Mouse (Mus musculus) left cerebral cortex, postnatal 10 days (tissue): Measurements from ENCODE around the gene Gstm3. TPM values are rescaled to one million over a fixed set of nuclear protein-coding genes. Genes with fewer than 3 reads are reported as not detected.

ENCODE experiments used
- DNase-seq, 2 experiments: peaks; one replicate each; pipeline ENCODE4 v3.0.0; 2021 to 2022; ENCODE audit warnings: low spot score in 2 of 2, mixed read lengths in 1 of 2; ENCODE audit errors: extremely low spot score in 1 of 2
- intact Hi-C: fragments of 180-260 bp; cut with DNase I; formaldehyde crosslinking; loops from one replicate; pipeline ENCODE4 v1.15.1; 2025
- total RNA-seq, 2 experiments: library from RNA; stranded (reverse); gene quantifications; 2 replicates each; pipeline ENCODE4 v1.2.3; 2021

The Gstm3 gene
- total RNA-seq, 2 experiments from 2014 or later, result not detected

- intact Hi-C loops, result loop anchor here (10.0 kb wide), 2 partner anchors 75 to 205 kb away; partner anchors contain the start of genes Gnai3 and Gstm1
- DNase-seq, result peak in 1 of 2 experiments; percentile 71
Observed at GRCm38 (mm10) chr3:107939403-107939802, 29.7 kb downstream of the Gstm3 start.

- DNase-seq, result no peak
- intact Hi-C loops, result loop anchor here (10.0 kb wide), 2 partner anchors 79 to 209 kb away; partner anchors contain the start of genes Gnai3 and Gstm1
Observed at GRCm38 (mm10) chr3:107935888-107936287, 33.2 kb downstream of the Gstm3 start.

GRCm38 (mm10) chr3:107935268-107935667 is 33.8 kb downstream of the Gstm3 start:
- intact Hi-C loops, result loop anchor here (10.0 kb wide), 2 partner anchors 80 to 210 kb away; partner anchors contain the start of genes Gnai3 and Gstm1
- peak in 1 of 2 experiments; percentile 9 for DNase-seq

GRCm38 (mm10) chr3:107932128-107932527 is 37.0 kb downstream of the Gstm3 start:
- DNase-seq, result no peak
- intact Hi-C loops, result loop anchor here (10.0 kb wide), 2 partner anchors 83 to 213 kb away; partner anchors contain the start of genes Gnai3 and Gstm1

GRCm38 (mm10) chr3:107931670-107932069 is 37.4 kb downstream of the Gstm3 start, which contains the start of gene Gstm7:
Gstm7 (minus strand) TSS chr3:107931817.
- peak; percentile 96 to 99 for DNase-seq
- intact Hi-C loops, result loop anchor here (10.0 kb wide), 2 partner anchors 83 to 213 kb away; partner anchors contain the start of genes Gnai3 and Gstm1

GRCm38 (mm10) chr3:107931134-107931533 is 37.9 kb downstream of the Gstm3 start:
- intact Hi-C loops, result loop anchor here (10.0 kb wide), 2 partner anchors 84 to 214 kb away; partner anchors contain the start of genes Gnai3 and Gstm1
- DNase-seq, result no peak

GRCm38 (mm10) chr3:107929731-107930130 is 39.4 kb downstream of the Gstm3 start:
- intact Hi-C loops, result loop anchor here (10.0 kb wide), 2 partner anchors 85 to 215 kb away; partner anchors contain the start of genes Gnai3 and Gstm1
- no peak for DNase-seq

GRCm38 (mm10) chr3:107929243-107929642 is 39.8 kb downstream of the Gstm3 start:
- intact Hi-C loops, result no loop called here
- DNase-seq, result no peak

- DNase-seq, result no peak
- intact Hi-C loops, result no loop called here
Observed at GRCm38 (mm10) chr3:107928691-107929090, 40.4 kb downstream of the Gstm3 start.

GRCm38 (mm10) chr3:107927841-107928240 is 41.2 kb downstream of the Gstm3 start:
- intact Hi-C loops, result no loop called here
- DNase-seq, result no peak

GRCm38 (mm10) chr3:107925335-107925734 is 43.7 kb downstream of the Gstm3 start:
- intact Hi-C loops, result no loop called here
- DNase-seq, result no peak

GRCm38 (mm10) chr3:107920348-107920747 is 48.7 kb downstream of the Gstm3 start:
- intact Hi-C loops, result no loop called here
- no peak for DNase-seq

- intact Hi-C loops, result loop anchor here (1.0 to 5.0 kb wide), 3 partner anchors 51 to 221 kb away; partner anchors contain the start of gene Ahcyl1
Observed at GRCm38 (mm10) chr3:107917783-107918408, 51.2 kb downstream of the Gstm3 start.

GRCm38 (mm10) chr3:107917097-107917496 is 52.0 kb downstream of the Gstm3 start:
- intact Hi-C loops, result loop anchor here (5.0 kb wide), 2 partner anchors 145 to 220 kb away; partner anchors contain the start of gene Ahcyl1
- DNase-seq, result no peak

More at GRCm38 (mm10) chr3:107917783-107918408, 51.2 kb downstream of the Gstm3 start:
- peak; percentile 48 to 70 for DNase-seq

GRCm38 (mm10) chr3:107916674-107917073 is 52.4 kb downstream of the Gstm3 start:
- intact Hi-C loops, result loop anchor here (5.0 kb wide), 2 partner anchors 146 to 219 kb away; partner anchors contain the start of gene Ahcyl1
- no peak for DNase-seq

Other genes with a start within 250 kb of the Gstm3 start
- 1 to 10 TPM; 7.5 to 8.3 TPM for gene Csf1, start 208.8 kb downstream of the Gstm3 start, total RNA-seq
- not detected for gene Eps8l3, start 92.1 kb downstream of the Gstm3 start, total RNA-seq
- 100 to 1,000 TPM; 138 to 141 TPM for gene Gstm5, start 73.5 kb downstream of the Gstm3 start, total RNA-seq
- gene Gstm7, start 37.5 kb downstream of the Gstm3 start, total RNA-seq, result 10 to 100 TPM; 44.2 TPM
- gene Gstm6, start 25.5 kb downstream of the Gstm3 start, total RNA-seq, result 1 to 10 TPM; 3.6 to 7.2 TPM
- gene Gstm2, start 17.2 kb upstream of the Gstm3 start, total RNA-seq, result 1 to 10 TPM; 2.5 to 3.7 TPM
- 10 to 100 TPM; 54.5 to 67.8 TPM for gene Gstm1, start 48.7 kb upstream of the Gstm3 start, total RNA-seq
- gene Gstm4, start 75.6 kb upstream of the Gstm3 start, total RNA-seq, result 10 to 100 TPM; 13.2 to 13.5 TPM
- gene Ampd2, start 117.4 kb upstream of the Gstm3 start, total RNA-seq, result 10 to 100 TPM; 51.8 to 53.7 TPM
- not detected for gene Gnat2, start 123.5 kb upstream of the Gstm3 start, total RNA-seq
- gene Gnai3, start 176.9 kb upstream of the Gstm3 start, total RNA-seq, result 10 to 100 TPM; 46.6 to 50.9 TPM
- gene Gpr61, start 185.6 kb upstream of the Gstm3 start, total RNA-seq, result 10 to 100 TPM; 20.4 to 21.3 TPM
- gene Amigo1, start 217.1 kb upstream of the Gstm3 start, total RNA-seq, result 10 to 100 TPM; 36.4 to 38.5 TPM
- 10 to 100 TPM; 11.0 to 12.7 TPM for gene Cyb561d1, start 231.9 kb upstream of the Gstm3 start, total RNA-seq
- 10 to 100 TPM; 22.2 to 24.8 TPM for gene Atxn7l2, start 241.7 kb upstream of the Gstm3 start, total RNA-seq